Mouse (Mus musculus): Measurements from ENCODE around the gene Mageb2. TPM values are rescaled to one million over a fixed set of nuclear protein-coding genes. Genes with fewer than 3 reads are reported as not detected.
"Not testable (repeated sequence)": the region's sequence is repeated elsewhere in the genome, so short reads cannot be mapped to it uniquely, and the experiment has no call there.

Gene Mageb2
- not detected for total RNA-seq (2021)
- long read RNA-seq, experiment 1 = 0 reads
- long read RNA-seq, experiment 2 = 0 reads

- DNase-seq = not testable (repeated sequence)
Observed at GRCm38 (mm10) chrX:91331390-91331789, at the start of gene Mageb2. Mageb2 (plus strand) TSS chrX:91331690.

- DNase-seq = not testable (repeated sequence)
Observed at GRCm38 (mm10) chrX:91313256-91313655, 18.2 kb upstream of the Mageb2 start.

Other genes with a start within 250 kb of the Mageb2 start
- not detected for gene Gm5072, start 60.8 kb downstream of the Mageb2 start, total RNA-seq (2021)
- gene Gm8914, start 148.4 kb downstream of the Mageb2 start, total RNA-seq (2021) = not detected
- not detected for gene 1700084M14Rik, start 244.2 kb downstream of the Mageb2 start, total RNA-seq (2021)